Mouse (Mus musculus) myocyte (in vitro differentiated cells): Measurements from ENCODE around the gene Hoxc10.

Experiments used
- CEBPB ChIP-seq: IDR thresholded peaks from 2 replicates; pipeline ENCODE4 v1.6.1; 2011; ENCODE audit warnings: mild to moderate bottlenecking, moderate library complexity; ENCODE audit not compliant: poor library complexity, insufficient read depth, severe bottlenecking
- MYOG ChIP-seq, 3 experiments: IDR thresholded peaks; one replicate each; pipeline ENCODE4 v1.6.1; 2011; ENCODE audit warnings: control low read depth in 2 of 3, low read depth in 2 of 3, mild to moderate bottlenecking in 2 of 3; ENCODE audit not compliant: insufficient read length in 2 of 3, control insufficient read depth in 1 of 3, insufficient read depth in 1 of 3
- POLR2A ChIP-seq: IDR thresholded peaks from one replicate; pipeline ENCODE4 v1.6.1; 2011; ENCODE audit warnings: low read depth, mild to moderate bottlenecking, control low read depth, moderate library complexity; ENCODE audit not compliant: insufficient read length
- POLR2AphosphoS2 ChIP-seq: IDR thresholded peaks from one replicate; pipeline ENCODE4 v1.6.1; 2011; ENCODE audit warnings: low read depth, control low read depth; ENCODE audit not compliant: insufficient read length
- REST ChIP-seq: IDR thresholded peaks from one replicate; pipeline ENCODE4 v1.6.1; 2011; ENCODE audit warnings: mild to moderate bottlenecking, control low read depth, moderate library complexity; ENCODE audit not compliant: insufficient read depth, insufficient read length
- TCF12 ChIP-seq: IDR thresholded peaks from one replicate; pipeline ENCODE4 v1.6.1; 2011; ENCODE audit warnings: mild to moderate bottlenecking, control low read depth; ENCODE audit not compliant: poor library complexity, insufficient read depth, severe bottlenecking
- TCF3 ChIP-seq: IDR thresholded peaks from one replicate; pipeline ENCODE4 v1.6.1; 2011; ENCODE audit warnings: low read depth, control low read depth; ENCODE audit not compliant: insufficient read length

GRCm38 (mm10) chr15:102936279-102936972 is 30.2 kb upstream of the Hoxc10 start, which contains the start of gene Hoxc12:
- TF ChIP-seq POLR2A (no peak), TCF12 (no peak), POLR2AphosphoS2 (no peak), MYOG (IDR thresholded peaks at IDR 0.05; ENCODE audit: control insufficient read depth in 1 of 3, insufficient read depth in 1 of 3, insufficient read length in 2 of 3, low read depth in 2 of 3) (no peak), REST (no peak), TCF3 (no peak), CEBPB (no peak)
